Mouse (Mus musculus) olfactory bulb, adult 2 months (tissue): ENCODE data around the gene Tfr2.

Source experiments
- CTCF ChIP-seq: fragments of 200-500 bp; IDR thresholded peaks from 2 replicates; pipeline ENCODE4 v1.5.1; 2012; ENCODE audit warnings: low read depth, mild to moderate bottlenecking, low read length, moderate library complexity; ENCODE audit not compliant: insufficient read depth
- POLR2A ChIP-seq: fragments of 200-500 bp; IDR thresholded peaks from 2 replicates; pipeline ENCODE4 v1.6.1; 2012; ENCODE audit warnings: mild to moderate bottlenecking, low read depth, low read length, moderate library complexity; ENCODE audit not compliant: insufficient read depth

- no peak for TF ChIP-seq CTCF
- no peak for TF ChIP-seq POLR2A
Measured at GRCm38 (mm10) chr5:137530075-137530474, 39.6 kb upstream of the Tfr2 start.
